Mouse (Mus musculus): ENCODE results near the gene Dennd4c. TPM values are rescaled to one million over a fixed set of nuclear protein-coding genes. Genes with fewer than 3 reads are reported as not detected.

The Dennd4c gene
- total RNA-seq (2021), result 10 to 100 TPM; 29.3 to 34.1 TPM
- long read RNA-seq, experiment 1, partial matches to known transcripts, result 2 of 8 reads
- long read RNA-seq, experiment 1, other reads (novel, unspliced or antisense), result 6 of 8 reads
- long read RNA-seq, experiment 2, partial matches to known transcripts, result 0 of 2 reads
- long read RNA-seq, experiment 2, other reads (novel, unspliced or antisense), result 2 of 2 reads

GRCm38 (mm10) chr4:86748336-86749291 is at the start of gene Dennd4c:
Dennd4c (plus strand) TSS chr4:86748555.
- peak; percentile 96 to 98 for DNase-seq

GRCm38 (mm10) chr4:86699161-86699865 is 49.0 kb upstream of the Dennd4c start:
- no peak for DNase-seq

GRCm38 (mm10) chr4:86708801-86709200 is 39.6 kb upstream of the Dennd4c start:
- DNase-seq, result no peak

- no peak for DNase-seq
Observed at GRCm38 (mm10) chr4:86710034-86710650, 38.2 kb upstream of the Dennd4c start.

GRCm38 (mm10) chr4:86710666-86711215 is 37.6 kb upstream of the Dennd4c start:
- no peak for DNase-seq

- peak; percentile 71 to 80 for DNase-seq
Observed at GRCm38 (mm10) chr4:86712751-86713195, 35.6 kb upstream of the Dennd4c start.

GRCm38 (mm10) chr4:86713518-86713917 is 34.8 kb upstream of the Dennd4c start:
- peak; percentile 14 to 29 for DNase-seq

GRCm38 (mm10) chr4:86715341-86715740 is 33.0 kb upstream of the Dennd4c start:
- peak; percentile 14 to 30 for DNase-seq

- peak; percentile 27 to 55 for DNase-seq
Observed at GRCm38 (mm10) chr4:86717176-86717575, 31.2 kb upstream of the Dennd4c start.

GRCm38 (mm10) chr4:86718878-86719577 is 29.3 kb upstream of the Dennd4c start:
- DNase-seq, result no peak

- DNase-seq, result no peak
Observed at GRCm38 (mm10) chr4:86721856-86722358, 26.4 kb upstream of the Dennd4c start.

- no peak for DNase-seq
Observed at GRCm38 (mm10) chr4:86725175-86725574, 23.2 kb upstream of the Dennd4c start.

GRCm38 (mm10) chr4:86726141-86726540 is 22.2 kb upstream of the Dennd4c start:
- no peak for DNase-seq

- no peak for DNase-seq
Observed at GRCm38 (mm10) chr4:86729829-86730228, 18.5 kb upstream of the Dennd4c start.

- DNase-seq, result no peak
Observed at GRCm38 (mm10) chr4:86734088-86734841, 14.1 kb upstream of the Dennd4c start.

- peak in 1 of 2 experiments; percentile 12 for DNase-seq
Observed at GRCm38 (mm10) chr4:86739308-86739993, 8.9 kb upstream of the Dennd4c start.

- DNase-seq, result peak in 1 of 2 experiments; percentile 55
Observed at GRCm38 (mm10) chr4:86749361-86749841, 1.0 kb downstream of the Dennd4c start.

- peak; percentile 22 to 36 for DNase-seq
Observed at GRCm38 (mm10) chr4:86750346-86750945, 2.1 kb downstream of the Dennd4c start.

GRCm38 (mm10) chr4:86764307-86764706 is 16.0 kb downstream of the Dennd4c start:
- no peak for DNase-seq
